Mouse (Mus musculus): ENCODE measurements at regions not wholly inside any gene's neighbourhood (a gene's known extent, or its start where the extent isn't known, plus 50 kb on each side); places are given as distances from the start of the nearest gene placed in this dataset.

DNA sequence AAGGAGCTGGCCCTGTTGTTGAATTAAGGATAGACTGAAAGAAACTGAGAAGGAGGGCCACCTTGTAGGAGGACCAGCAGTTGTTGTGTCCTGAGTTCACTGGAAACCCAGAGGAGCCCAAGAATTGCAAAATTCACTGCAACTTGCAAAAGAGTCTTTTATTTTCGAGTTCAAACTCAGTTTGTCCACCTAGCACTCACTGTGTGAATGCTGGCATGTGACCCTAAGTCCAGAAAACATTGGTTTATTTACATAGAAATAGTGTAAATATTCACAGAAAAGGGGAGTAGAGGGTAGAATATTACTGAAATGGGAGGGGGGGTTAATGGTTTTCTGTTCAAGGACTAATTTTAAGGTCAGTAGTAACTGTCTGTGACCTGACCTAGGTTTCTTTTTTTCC is 394.7 kb downstream of the 4933405O20Rik start:
- H3K9ac ChIP-seq (ENCODE audit: low read depth, low read length, severe bottlenecking) = no peak overlapping the region
- no peaks in the 10 kb centered on the region for H3K4me1 ChIP-seq (ENCODE audit: control insufficient read depth, insufficient read depth, low read length)
- no peak overlapping the region for H3K4me2 ChIP-seq (replicated peaks; ENCODE audit: low read depth, low read length, severe bottlenecking)
- 28% methylated on average over 1 of the region's 1 CpGs for WGBS
- no peaks in the 10 kb centered on the region for H3K36me3 ChIP-seq (ENCODE audit: control insufficient read depth, insufficient read depth, low read length)
- no peak overlapping the region for H3K4me3 ChIP-seq (replicated peaks; ENCODE audit: low read length)
- DNase-seq (ENCODE audit: low spot score) (no peak), ATAC-seq (ENCODE audit: low FRiP score, low read depth) (no peak)
- no peak for TF ChIP-seq POLR2A (IDR thresholded peaks at IDR 0.05; ENCODE audit: borderline replicate concordance, extremely low read depth, insufficient read depth, insufficient read length)
- no peaks in the 10 kb centered on the region for H3K27me3 ChIP-seq (ENCODE audit: control insufficient read depth, insufficient read depth, low read length)
- no peak overlapping the region for H3K27ac ChIP-seq (replicated peaks; ENCODE audit: low read depth, low read length)
- H3K9me3 ChIP-seq (ENCODE audit: control insufficient read depth, low read length) = no peaks in the 10 kb centered on the region

GRCm38 (mm10) chr7:51041899-51042667 is 443.1 kb downstream of the 4933405O20Rik start:
- Histone ChIP-seq H3K27ac (replicated peaks; ENCODE audit: low read depth, low read length) (no peak overlapping the region), H3K9ac (ENCODE audit: low read depth, low read length, severe bottlenecking) (no peak overlapping the region), H3K27me3 (ENCODE audit: control insufficient read depth, insufficient read depth, low read length) (no peaks in the 10 kb centered on the region), H3K9me3 (ENCODE audit: control insufficient read depth, low read length) (no peaks in the 10 kb centered on the region), H3K4me1 (ENCODE audit: control insufficient read depth, insufficient read depth, low read length) (no peaks in the 10 kb centered on the region), H3K4me3 (replicated peaks; ENCODE audit: low read length) (no peak overlapping the region), H3K36me3 (ENCODE audit: control insufficient read depth, insufficient read depth, low read length) (no peaks in the 10 kb centered on the region), H3K4me2 (replicated peaks; ENCODE audit: low read depth, low read length, severe bottlenecking) (no peak overlapping the region)
- 81% methylated on average over 3 of the region's 3 CpGs for WGBS
- peak; percentile 41; the same call in 1 of the 2 replicates for ATAC-seq (ENCODE audit: low FRiP score, low read depth)
- DNase-seq (ENCODE audit: low spot score) = no peak
- no peak for TF ChIP-seq POLR2A (IDR thresholded peaks at IDR 0.05; ENCODE audit: borderline replicate concordance, extremely low read depth, insufficient read depth, insufficient read length)

DNA sequence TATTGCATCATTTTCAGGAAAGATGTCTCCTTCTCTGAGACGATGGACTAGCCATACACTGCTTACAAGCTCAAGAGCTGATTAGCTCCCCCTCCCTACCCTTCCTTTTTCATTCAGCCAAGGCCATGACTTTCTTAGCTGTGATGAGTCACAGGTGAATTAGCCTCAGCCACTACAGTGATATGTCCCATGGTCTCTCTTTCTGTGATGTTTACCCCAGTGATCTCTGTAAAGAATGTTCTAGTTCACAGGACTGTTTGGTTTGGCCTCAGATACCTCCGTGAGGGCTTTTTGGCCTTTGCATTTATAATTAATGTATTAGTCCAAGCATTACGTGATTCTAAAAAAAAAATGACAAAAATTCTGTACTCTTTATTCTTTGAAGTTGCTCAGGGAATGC is 452.5 kb downstream of the 4933405O20Rik start:
- no peaks in the 10 kb centered on the region for H3K36me3 ChIP-seq (ENCODE audit: control insufficient read depth, insufficient read depth, low read length)
- no peak overlapping the region for H3K4me3 ChIP-seq (replicated peaks; ENCODE audit: low read length)
- H3K4me2 ChIP-seq (replicated peaks; ENCODE audit: low read depth, low read length, severe bottlenecking) = no peak overlapping the region
- no peak overlapping the region for H3K27ac ChIP-seq (replicated peaks; ENCODE audit: low read depth, low read length)
- TF ChIP-seq POLR2A (IDR thresholded peaks at IDR 0.05; ENCODE audit: borderline replicate concordance, extremely low read depth, insufficient read depth, insufficient read length) = no peak
- no peaks in the 10 kb centered on the region for H3K27me3 ChIP-seq (ENCODE audit: control insufficient read depth, insufficient read depth, low read length)
- H3K4me1 ChIP-seq (ENCODE audit: control insufficient read depth, insufficient read depth, low read length) = no peaks in the 10 kb centered on the region
- no peak for DNase-seq (ENCODE audit: low spot score)
- 89% methylated on average over 3 of the region's 3 CpGs for WGBS
- H3K9me3 ChIP-seq (ENCODE audit: control insufficient read depth, low read length) = no peaks in the 10 kb centered on the region
- H3K9ac ChIP-seq (ENCODE audit: low read depth, low read length, severe bottlenecking) = no peak overlapping the region
- no peak for ATAC-seq (ENCODE audit: low FRiP score, low read depth)

DNA sequence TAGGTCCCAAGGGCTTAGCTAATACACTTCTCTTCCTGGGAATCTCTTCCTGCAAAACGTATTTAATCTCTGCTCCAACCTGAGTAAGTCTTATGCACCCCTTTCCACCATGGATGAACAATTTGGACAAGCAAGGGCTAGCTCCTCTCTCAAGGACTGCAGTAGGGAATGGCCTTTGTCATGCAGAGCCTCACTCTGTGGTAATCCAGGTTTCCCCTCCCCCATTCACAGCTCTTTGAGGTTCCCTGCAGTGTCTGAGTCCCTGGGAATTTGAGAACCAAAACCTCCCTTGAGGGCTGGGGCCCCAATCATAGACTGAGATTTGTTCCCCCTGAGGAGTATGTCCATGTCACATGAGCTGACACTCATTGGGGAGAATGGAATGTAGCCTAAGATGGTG is 442.5 kb upstream of the Ano5 start:
- no peaks in the 10 kb centered on the region for H3K27me3 ChIP-seq (ENCODE audit: control insufficient read depth, insufficient read depth, low read length)
- no peak for TF ChIP-seq POLR2A (IDR thresholded peaks at IDR 0.05; ENCODE audit: borderline replicate concordance, extremely low read depth, insufficient read depth, insufficient read length)
- WGBS = 10% methylated on average over 1 of the region's 1 CpGs
- DNase-seq (ENCODE audit: low spot score) (no peak), ATAC-seq (ENCODE audit: low FRiP score, low read depth) (no peak)
- no peak overlapping the region for H3K27ac ChIP-seq (replicated peaks; ENCODE audit: low read depth, low read length)
- H3K4me1 ChIP-seq (ENCODE audit: control insufficient read depth, insufficient read depth, low read length) = no peaks in the 10 kb centered on the region
- no peak overlapping the region for H3K4me3 ChIP-seq (replicated peaks; ENCODE audit: low read length)
- H3K9me3 ChIP-seq (ENCODE audit: control insufficient read depth, low read length) = no peaks in the 10 kb centered on the region
- no peak overlapping the region for H3K4me2 ChIP-seq (replicated peaks; ENCODE audit: low read depth, low read length, severe bottlenecking)
- H3K9ac ChIP-seq (ENCODE audit: low read depth, low read length, severe bottlenecking) = no peak overlapping the region
- no peaks in the 10 kb centered on the region for H3K36me3 ChIP-seq (ENCODE audit: control insufficient read depth, insufficient read depth, low read length)

DNA sequence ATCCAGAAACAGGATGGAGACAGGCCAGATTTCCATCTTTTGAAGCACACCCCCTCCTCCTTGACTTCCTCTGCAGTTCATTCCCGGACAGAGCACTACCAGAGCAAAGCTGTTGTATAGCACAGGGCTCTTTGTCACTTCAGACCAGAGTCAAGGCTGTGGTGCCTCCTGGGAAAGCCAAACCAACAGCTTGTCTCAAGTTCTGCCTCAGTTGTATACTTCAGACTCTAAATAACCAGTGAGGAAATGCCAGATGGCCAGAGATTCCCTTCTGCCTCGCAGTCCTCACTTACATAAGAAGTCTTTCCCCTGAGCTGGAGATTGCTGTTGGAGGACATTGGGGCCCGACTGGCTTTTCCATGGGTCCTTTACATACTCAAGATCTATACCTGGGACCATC is 417.1 kb upstream of the Ano5 start:
- no peak overlapping the region for H3K4me2 ChIP-seq (replicated peaks; ENCODE audit: low read depth, low read length, severe bottlenecking)
- WGBS = 77% methylated on average over 3 of the region's 3 CpGs
- ATAC-seq (ENCODE audit: low FRiP score, low read depth) = no peak

More for the DNA sequence above, 417.1 kb upstream of the Ano5 start:
- no peak overlapping the region for H3K27ac ChIP-seq (replicated peaks; ENCODE audit: low read depth, low read length)
- no peaks in the 10 kb centered on the region for H3K36me3 ChIP-seq (ENCODE audit: control insufficient read depth, insufficient read depth, low read length)
- H3K4me3 ChIP-seq (replicated peaks; ENCODE audit: low read length) = no peak overlapping the region
- TF ChIP-seq POLR2A (IDR thresholded peaks at IDR 0.05; ENCODE audit: borderline replicate concordance, extremely low read depth, insufficient read depth, insufficient read length) = no peak
- DNase-seq (ENCODE audit: low spot score) = no peak
- no peaks in the 10 kb centered on the region for H3K27me3 ChIP-seq (ENCODE audit: control insufficient read depth, insufficient read depth, low read length)
- no peaks in the 10 kb centered on the region for H3K9me3 ChIP-seq (ENCODE audit: control insufficient read depth, low read length)
- no peak overlapping the region for H3K9ac ChIP-seq (ENCODE audit: low read depth, low read length, severe bottlenecking)
- H3K4me1 ChIP-seq (ENCODE audit: control insufficient read depth, insufficient read depth, low read length) = no peaks in the 10 kb centered on the region
